Mouse (Mus musculus) urinary bladder, postnatal 36 days (tissue): ENCODE measurements around the gene Zfp958.
"Not testable (repeated sequence)": the region's sequence is repeated elsewhere in the genome, so short reads cannot be mapped to it uniquely, and the experiment has no call there.

Experiments
- DNase-seq, 2 experiments: peaks; one replicate each; pipeline ENCODE4 v3.0.0; 2022; ENCODE audit warnings: low spot score in 2 of 2, mixed read lengths in 1 of 2

The Zfp958 gene

GRCm38 (mm10) chr8:4612932-4613853 lies at the start of gene Zfp958:
TSS of gene Zfp958 (plus strand) at chr8:4613167.
- peak; percentile 86 to 90 for DNase-seq

GRCm38 (mm10) chr8:4581986-4582385 lies 31.0 kb upstream of the Zfp958 start:
- no peak for DNase-seq

- DNase-seq: no peak
These were observed 30.2 kb upstream of the Zfp958 start for GRCm38 (mm10) chr8:4582754-4583178.

- DNase-seq: no peak
These were observed 28.3 kb upstream of the Zfp958 start for GRCm38 (mm10) chr8:4584660-4585059.

GRCm38 (mm10) chr8:4586356-4586755 lies 26.6 kb upstream of the Zfp958 start:
- no peak for DNase-seq

GRCm38 (mm10) chr8:4588165-4589000 lies 24.6 kb upstream of the Zfp958 start:
- peak; percentile 8 to 12 for DNase-seq

- no peak for DNase-seq
These were observed 4.1 kb upstream of the Zfp958 start for GRCm38 (mm10) chr8:4608896-4609295.

- DNase-seq: not testable (repeated sequence)
These were observed 1.3 kb upstream of the Zfp958 start for GRCm38 (mm10) chr8:4611626-4612175.

GRCm38 (mm10) chr8:4627349-4627748 lies 14.4 kb downstream of the Zfp958 start:
- no peak for DNase-seq

GRCm38 (mm10) chr8:4637071-4637470 lies 24.1 kb downstream of the Zfp958 start:
- DNase-seq: no peak

- DNase-seq: not testable (repeated sequence)
These were observed 30.0 kb downstream of the Zfp958 start for GRCm38 (mm10) chr8:4642974-4643373.

- DNase-seq: no peak
These were observed 43.6 kb downstream of the Zfp958 start for GRCm38 (mm10) chr8:4656536-4656935.

GRCm38 (mm10) chr8:4675191-4676003 lies 62.4 kb downstream of the Zfp958 start:
- DNase-seq: no peak

GRCm38 (mm10) chr8:4676586-4676985 lies 63.6 kb downstream of the Zfp958 start:
- peak in 1 of 2 experiments; percentile 6 for DNase-seq

- DNase-seq: peak; percentile 97 to 98
These were observed 64.6 kb downstream of the Zfp958 start for GRCm38 (mm10) chr8:4677265-4678217.

- DNase-seq: peak; percentile 85 to 91
These were observed 65.4 kb downstream of the Zfp958 start for GRCm38 (mm10) chr8:4678218-4678907.

GRCm38 (mm10) chr8:4678908-4679545 lies 66.1 kb downstream of the Zfp958 start:
- DNase-seq: no peak

- DNase-seq: no peak
These were observed 66.8 kb downstream of the Zfp958 start for GRCm38 (mm10) chr8:4679796-4680195.
